Mouse (Mus musculus): ENCODE results near the gene Smc2. TPM values are rescaled to one million over a fixed set of nuclear protein-coding genes. Genes with fewer than 3 reads are reported as not detected.
"Not testable (repeated sequence)": the region's sequence is repeated elsewhere in the genome, so short reads cannot be mapped to it uniquely, and the experiment has no call there.

Gene Smc2
- 1 to 10 TPM; 1.1 to 1.2 TPM for total RNA-seq (2021)
- long read RNA-seq, experiment 1 = 0 reads
- long read RNA-seq, experiment 2 = 0 reads

GRCm38 (mm10) chr4:52438886-52439664 is at the start of gene Smc2:
Gene Smc2, plus strand, starts transcription at chr4:52439243.
- DNase-seq (ENCODE audit: low spot score) = peak; percentile 93

GRCm38 (mm10) chr4:52411587-52411986 is 27.5 kb upstream of the Smc2 start:
- no peak for DNase-seq (ENCODE audit: low spot score)

- DNase-seq (ENCODE audit: low spot score) = no peak
Observed at GRCm38 (mm10) chr4:52423653-52424052, 15.4 kb upstream of the Smc2 start.

GRCm38 (mm10) chr4:52429310-52430198 is 9.5 kb upstream of the Smc2 start:
- no peak for DNase-seq (ENCODE audit: low spot score)

GRCm38 (mm10) chr4:52435551-52435950 is 3.5 kb upstream of the Smc2 start:
- DNase-seq (ENCODE audit: low spot score) = not testable (repeated sequence)

- no peak for DNase-seq (ENCODE audit: low spot score)
Observed at GRCm38 (mm10) chr4:52438371-52438885, 615 bp upstream of the Smc2 start.

GRCm38 (mm10) chr4:52459726-52460125 is 20.7 kb downstream of the Smc2 start:
- DNase-seq (ENCODE audit: low spot score) = no peak

GRCm38 (mm10) chr4:52461321-52461720 is 22.3 kb downstream of the Smc2 start:
- no peak for DNase-seq (ENCODE audit: low spot score)

- DNase-seq (ENCODE audit: low spot score) = no peak
Observed at GRCm38 (mm10) chr4:52473431-52473830, 34.4 kb downstream of the Smc2 start.

GRCm38 (mm10) chr4:52487486-52487885 is 48.4 kb downstream of the Smc2 start:
- DNase-seq (ENCODE audit: low spot score) = no peak

- DNase-seq (ENCODE audit: low spot score) = not testable (repeated sequence)
Observed at GRCm38 (mm10) chr4:52497144-52497543, 58.1 kb downstream of the Smc2 start, which contains the start of gene Vma21-ps. Gene Vma21-ps, minus strand, starts transcription at chr4:52497244.

- no peak for DNase-seq (ENCODE audit: low spot score)
Observed at GRCm38 (mm10) chr4:52517580-52517979, 78.5 kb downstream of the Smc2 start.

- DNase-seq (ENCODE audit: low spot score) = no peak
Observed at GRCm38 (mm10) chr4:52519301-52519700, 80.3 kb downstream of the Smc2 start.

GRCm38 (mm10) chr4:52526464-52526863 is 87.4 kb downstream of the Smc2 start:
- no peak for DNase-seq (ENCODE audit: low spot score)

GRCm38 (mm10) chr4:52530636-52531035 is 91.6 kb downstream of the Smc2 start:
- no peak for DNase-seq (ENCODE audit: low spot score)

Other genes with a start within 250 kb of the Smc2 start
- gene Vma21-ps, start 58.0 kb downstream of the Smc2 start, total RNA-seq (2021) = not detected
- not detected for gene Toporsl, start 157.0 kb downstream of the Smc2 start, total RNA-seq (2021)